Mouse (Mus musculus) liver, adult 2 months (tissue): ENCODE data around the gene Ndufc1.

Experiments used
- CTCF ChIP-seq: fragments of 200-500 bp; IDR thresholded peaks from 2 replicates; pipeline ENCODE4 v1.5.1; 2011; ENCODE audit warnings: low read depth, low read length, control low read depth
- POLR2A ChIP-seq: fragments of 200-500 bp; IDR thresholded peaks from 2 replicates; pipeline ENCODE4 v1.6.1; 2011; ENCODE audit warnings: low read length, control low read depth; ENCODE audit not compliant: insufficient read depth; ENCODE audit errors: extremely low read depth

DNA sequence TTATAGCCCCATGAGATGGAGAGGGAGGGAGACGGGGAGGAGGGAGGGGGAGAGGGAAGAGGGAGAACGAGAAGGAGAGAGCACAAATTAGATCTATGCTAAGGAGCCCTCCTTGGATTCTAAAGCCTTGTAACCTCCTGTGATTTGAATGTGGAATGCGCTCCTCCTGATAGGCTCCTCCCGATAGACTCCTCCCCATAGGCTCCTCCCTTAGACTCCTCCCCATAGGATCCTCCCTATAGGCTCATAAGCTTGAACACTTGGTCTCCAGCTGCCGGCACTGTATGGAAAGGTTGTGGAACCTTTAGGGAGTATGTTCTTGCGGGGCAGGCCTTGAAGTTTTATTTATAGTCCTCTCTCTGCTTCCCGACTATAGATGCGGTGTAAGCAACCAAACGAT is 47.7 kb downstream of the Ndufc1 start:
- TF ChIP-seq CTCF (no peak), POLR2A (no peak)
